Mouse (Mus musculus): ENCODE measurements around the gene Ppp1cc.

GRCm38 (mm10) chr5:122111933-122112248, 46.2 kb upstream of the Ppp1cc start:
- TF ChIP-seq EP300 (optimal IDR thresholded peaks at IDR 0.05), result no peak
- no peak for TF ChIP-seq CTCF (IDR thresholded peaks at IDR 0.05; ENCODE audit: low read depth)
